Mouse (Mus musculus) small intestine, adult 2 months (tissue): ENCODE measurements around the gene Thap4.

Experiments
- CTCF ChIP-seq: fragments of 200-500 bp; IDR thresholded peaks from 2 replicates; pipeline ENCODE4 v1.5.1; 2012; ENCODE audit warnings: low read depth, mild to moderate bottlenecking, control low read depth, inconsistent platforms, low read length, moderate library complexity, mixed read lengths; ENCODE audit not compliant: insufficient replicate concordance, insufficient read length; ENCODE audit errors: extremely low read depth
- POLR2A ChIP-seq: fragments of 200-500 bp; IDR thresholded peaks from 2 replicates; pipeline ENCODE4 v1.6.1; 2012; ENCODE audit warnings: low read depth, mild to moderate bottlenecking, control low read depth, inconsistent platforms, low read length, moderate library complexity

DNA sequence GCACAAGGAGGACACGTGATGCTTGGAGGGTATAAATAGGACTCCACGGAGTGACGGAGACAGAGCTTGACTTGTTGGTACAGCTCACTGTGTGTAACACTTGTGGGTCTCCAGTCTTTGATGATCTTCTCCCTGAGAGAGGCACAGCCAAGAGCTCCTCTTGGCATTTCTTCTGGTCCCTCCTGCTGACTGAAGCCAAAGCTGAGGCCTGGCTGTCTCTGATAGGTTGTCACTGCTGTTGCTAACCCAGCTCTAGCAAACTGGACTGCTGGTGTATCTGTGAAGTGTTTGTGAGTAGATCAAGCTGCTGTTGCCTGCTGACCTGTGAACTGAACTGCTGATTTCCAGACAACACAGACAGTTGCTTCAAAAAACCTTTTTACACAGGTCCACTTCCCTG lies 15.2 kb upstream of the Thap4 start:
- TF ChIP-seq POLR2A = no peak
- no peak for TF ChIP-seq CTCF
